Mouse (Mus musculus): ENCODE results near the gene Arfip1.
"Not testable (repeated sequence)": the region's sequence is repeated elsewhere in the genome, so short reads cannot be mapped to it uniquely, and the experiment has no call there.

Arfip1 gene

GRCm38 (mm10) chr3:84570501-84570900 lies 11.9 kb downstream of the Arfip1 start:
- no peak for DNase-seq (ENCODE audit: inconsistent ontology term)

DNA sequence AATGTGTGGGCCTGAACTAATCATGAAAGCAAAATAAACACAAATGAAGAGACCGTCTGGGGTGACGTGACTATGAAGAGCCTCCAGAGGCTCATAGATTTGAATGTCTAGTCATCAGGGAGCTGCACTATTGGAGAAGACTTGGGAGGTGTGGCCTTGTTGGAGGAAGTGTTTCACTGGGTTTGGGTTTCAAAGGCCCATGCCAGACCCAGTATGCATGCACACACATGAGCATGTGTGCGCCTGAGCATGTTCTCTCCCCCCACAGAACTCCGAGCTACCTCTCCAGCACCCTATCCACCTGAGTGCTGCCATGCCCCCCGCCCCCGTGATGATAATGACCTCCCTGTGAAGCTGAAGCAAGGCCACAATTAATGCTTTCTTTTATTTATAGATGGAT lies 12.8 kb downstream of the Arfip1 start:
- DNase-seq (ENCODE audit: inconsistent ontology term), result no peak

DNA sequence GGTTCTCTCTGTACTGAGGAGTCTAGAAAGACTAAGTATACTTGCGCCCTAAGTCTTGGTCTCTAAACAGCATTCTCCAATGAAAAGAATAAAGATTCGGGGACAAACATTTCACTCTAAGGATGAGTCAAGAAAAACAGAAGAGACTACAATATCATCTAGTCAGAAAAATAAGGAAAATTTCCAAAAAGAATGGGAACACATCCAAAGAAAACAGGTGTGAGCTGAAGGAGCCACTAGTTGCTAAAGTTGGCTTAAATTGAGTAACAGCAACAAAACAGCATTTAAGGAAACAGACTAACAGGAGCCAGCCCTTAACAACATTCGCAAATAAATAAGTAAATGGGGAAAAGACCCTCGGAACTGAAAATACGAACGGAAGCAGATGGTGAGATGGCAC lies 13.9 kb downstream of the Arfip1 start:
- no peak for DNase-seq (ENCODE audit: inconsistent ontology term)

DNA sequence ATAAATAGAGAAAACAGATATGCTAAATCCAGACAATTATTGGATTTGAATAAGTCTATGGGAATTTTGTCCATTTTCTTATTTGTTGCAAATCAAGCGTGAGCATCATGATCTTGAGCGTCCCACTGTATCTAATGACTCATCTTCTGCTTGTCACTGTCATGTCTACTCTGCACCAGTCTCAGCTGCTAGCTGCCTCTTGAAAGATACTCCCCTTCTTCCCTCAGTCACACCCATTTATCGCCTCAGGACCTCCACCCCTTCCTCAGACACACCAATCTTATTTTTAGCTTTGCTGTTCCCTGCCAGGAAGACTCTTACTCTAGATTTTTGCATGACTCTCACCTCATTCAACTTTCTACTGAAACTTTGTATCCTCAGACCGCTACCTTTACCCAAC lies 19.0 kb downstream of the Arfip1 start:
- DNase-seq (ENCODE audit: inconsistent ontology term), result no peak

GRCm38 (mm10) chr3:84562911-84563310 lies 19.5 kb downstream of the Arfip1 start:
- not testable (repeated sequence) for DNase-seq (ENCODE audit: inconsistent ontology term)

- DNase-seq (ENCODE audit: inconsistent ontology term), result no peak
These were observed 24.1 kb downstream of the Arfip1 start for GRCm38 (mm10) chr3:84558301-84558700.

DNA sequence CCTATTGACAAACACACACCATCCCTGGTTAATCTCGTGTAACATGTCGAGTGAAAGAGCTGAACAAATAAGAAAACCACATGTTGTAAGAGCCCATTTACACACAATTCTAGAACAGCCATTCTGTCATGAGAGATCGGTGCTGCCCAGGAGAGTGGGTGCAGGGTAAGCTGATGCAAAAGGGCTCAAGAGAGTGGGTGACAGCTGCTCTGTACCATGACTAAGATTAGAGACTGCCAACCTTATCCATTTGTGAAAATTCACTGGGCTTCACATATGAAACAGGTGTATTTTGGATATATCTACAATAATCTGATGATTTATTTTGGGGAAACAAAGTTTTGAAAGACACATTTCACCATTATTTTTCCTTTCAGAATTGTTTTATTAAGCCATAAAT lies 26.6 kb downstream of the Arfip1 start:
- no peak for DNase-seq (ENCODE audit: inconsistent ontology term)

DNA sequence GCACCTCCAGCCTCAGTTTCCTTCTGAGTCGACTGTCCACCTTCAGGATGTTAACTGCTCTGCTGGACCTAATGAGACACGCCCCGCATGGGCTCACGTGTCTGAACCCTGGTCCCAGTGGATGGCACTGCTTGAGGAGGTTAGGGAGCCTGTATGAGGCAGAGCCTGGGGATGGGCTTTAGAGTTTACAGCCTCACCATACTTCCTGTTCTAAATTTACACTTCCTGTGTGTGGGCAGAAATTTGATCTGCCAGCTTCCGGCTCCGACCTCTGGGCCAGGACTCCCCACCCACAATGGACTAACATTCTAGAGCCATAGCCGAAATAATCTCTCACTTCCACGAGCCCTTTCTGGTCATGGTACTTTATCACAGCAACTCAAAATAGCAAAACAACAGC lies 35.2 kb downstream of the Arfip1 start:
- no peak for DNase-seq (ENCODE audit: inconsistent ontology term)

DNA sequence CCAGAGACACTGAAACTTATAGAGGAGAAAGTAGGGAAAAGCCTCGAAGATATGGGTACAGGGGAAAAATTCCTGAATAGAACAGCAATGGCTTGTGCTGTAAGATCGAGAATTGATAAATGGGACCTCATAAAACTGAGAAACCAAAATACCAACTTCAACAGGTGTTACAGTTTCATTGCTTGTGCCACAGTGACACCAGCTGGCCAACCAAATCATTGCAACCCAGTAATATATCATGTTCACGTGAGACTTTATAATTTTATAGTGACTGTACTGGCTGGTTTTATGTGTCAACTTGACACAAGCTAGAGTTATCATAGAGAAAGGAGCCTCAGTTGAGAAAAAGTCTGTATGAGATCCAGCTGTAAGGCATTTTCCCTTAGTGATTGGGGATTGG lies 40.0 kb downstream of the Arfip1 start:
- not testable (repeated sequence) for DNase-seq (ENCODE audit: inconsistent ontology term)

- DNase-seq (ENCODE audit: inconsistent ontology term), result no peak
These were observed 40.5 kb downstream of the Arfip1 start for GRCm38 (mm10) chr3:84541881-84542280.

- DNase-seq (ENCODE audit: inconsistent ontology term), result no peak
These were observed 41.8 kb downstream of the Arfip1 start for GRCm38 (mm10) chr3:84540640-84541039.

GRCm38 (mm10) chr3:84536987-84537386 lies 45.4 kb downstream of the Arfip1 start:
- no peak for DNase-seq (ENCODE audit: inconsistent ontology term)

DNA sequence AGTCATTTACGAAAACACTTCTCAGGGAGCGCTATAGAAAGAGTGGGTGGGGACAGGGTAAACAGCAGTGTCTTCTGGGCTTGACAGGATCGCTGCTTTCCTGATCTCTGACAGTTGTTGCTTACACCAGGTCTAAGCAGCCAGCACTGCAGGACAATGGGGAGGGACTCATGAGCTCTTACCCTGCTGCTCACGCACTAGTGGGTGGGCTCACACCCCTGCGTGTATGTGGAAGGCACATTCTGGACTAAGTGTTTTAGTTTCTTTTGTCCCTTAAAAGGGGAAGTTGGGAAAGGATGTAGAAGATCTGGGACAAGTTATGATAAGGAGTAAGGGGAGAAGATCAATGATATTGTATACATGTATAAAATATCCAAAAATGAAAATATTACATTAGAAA lies 49.2 kb downstream of the Arfip1 start:
- DNase-seq (ENCODE audit: inconsistent ontology term), result no peak

- DNase-seq (ENCODE audit: inconsistent ontology term), result no peak
These were observed 53.4 kb downstream of the Arfip1 start for GRCm38 (mm10) chr3:84529021-84529420.

GRCm38 (mm10) chr3:84524952-84525351 lies 57.5 kb downstream of the Arfip1 start:
- no peak for DNase-seq (ENCODE audit: inconsistent ontology term)

DNA sequence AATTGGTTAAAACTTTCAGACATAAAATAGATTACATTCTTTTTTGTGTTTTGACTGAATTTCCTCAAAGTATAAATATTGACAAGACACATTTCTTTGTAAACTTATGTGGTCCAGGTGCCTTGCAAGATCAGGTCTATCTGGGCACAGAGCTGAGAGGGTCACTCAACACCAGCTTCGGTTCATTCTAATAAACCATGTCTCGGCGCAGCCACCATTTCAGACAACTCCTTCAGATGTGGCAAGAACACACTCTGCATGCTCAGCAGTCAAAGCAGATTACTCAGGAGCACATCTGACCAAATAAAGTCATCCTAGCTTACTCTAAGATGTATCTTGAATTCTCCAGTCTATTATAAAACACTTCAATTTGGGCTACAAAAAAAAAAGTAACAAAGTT lies 66.3 kb downstream of the Arfip1 start:
- no peak for DNase-seq (ENCODE audit: inconsistent ontology term)

GRCm38 (mm10) chr3:84512774-84513515 lies 69.5 kb downstream of the Arfip1 start:
- no peak for DNase-seq (ENCODE audit: inconsistent ontology term)

GRCm38 (mm10) chr3:84505193-84505592 lies 77.2 kb downstream of the Arfip1 start:
- DNase-seq (ENCODE audit: inconsistent ontology term), result no peak

DNA sequence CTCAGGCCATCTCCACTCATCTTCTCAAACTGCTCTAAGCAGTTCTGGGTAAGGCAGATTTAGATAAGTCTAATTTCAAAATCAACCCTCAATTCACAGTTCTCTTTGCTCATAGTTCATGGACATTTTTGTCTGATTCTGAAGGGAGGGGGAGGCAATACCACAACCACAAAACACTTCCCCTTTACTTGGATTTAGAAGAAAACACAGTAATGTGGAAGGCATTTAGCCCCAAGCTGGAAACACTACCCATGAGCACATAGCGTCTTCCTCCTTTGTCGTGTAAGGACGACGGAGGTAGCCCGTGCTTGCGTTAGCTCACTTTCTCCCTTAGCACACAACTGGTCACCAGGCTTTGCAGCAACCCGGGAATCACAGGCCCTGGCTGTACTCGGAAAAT lies 78.1 kb downstream of the Arfip1 start:
- DNase-seq (ENCODE audit: inconsistent ontology term), result no peak

DNA sequence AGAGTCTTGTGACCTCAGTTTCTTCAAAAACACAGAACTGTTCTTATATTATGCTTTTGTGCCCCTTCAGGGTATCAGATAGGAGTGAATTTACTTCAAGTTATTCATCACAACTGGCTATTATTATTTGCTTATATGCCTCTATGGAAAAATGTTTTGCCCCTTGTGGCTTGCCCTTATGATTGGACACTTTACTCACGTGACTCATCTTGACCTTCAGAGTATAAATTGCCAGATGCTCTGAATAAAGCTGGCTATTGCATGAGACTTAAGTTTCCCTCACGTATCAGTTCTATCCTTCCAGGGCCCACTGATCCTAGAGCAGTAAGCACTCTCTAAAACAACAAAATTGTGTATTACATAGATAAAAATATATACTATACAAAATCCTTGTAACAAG lies 80.3 kb downstream of the Arfip1 start:
- DNase-seq (ENCODE audit: inconsistent ontology term), result no peak

GRCm38 (mm10) chr3:84500491-84500890 lies 81.9 kb downstream of the Arfip1 start:
- no peak for DNase-seq (ENCODE audit: inconsistent ontology term)

DNA sequence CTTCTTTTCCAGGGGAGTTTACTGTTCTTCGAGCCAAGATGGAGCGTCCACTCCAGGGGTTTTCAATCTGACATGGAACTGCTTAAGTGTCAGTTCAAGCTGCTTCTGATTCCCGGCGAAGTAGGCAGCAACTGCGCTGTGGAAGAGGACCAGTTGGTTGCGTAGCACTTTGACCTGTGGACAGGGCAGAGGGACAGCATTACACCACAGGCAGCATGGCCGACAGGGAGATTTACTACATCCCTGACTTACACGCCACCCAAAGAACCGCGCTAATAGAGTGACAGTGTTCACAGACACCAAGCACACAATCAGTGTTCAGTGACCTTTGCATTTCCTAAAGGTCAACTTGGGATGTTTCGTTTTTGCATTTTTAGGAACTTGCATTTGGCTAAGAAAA lies 84.7 kb downstream of the Arfip1 start:
- no peak for DNase-seq (ENCODE audit: inconsistent ontology term)

GRCm38 (mm10) chr3:84492657-84493056 lies 89.8 kb downstream of the Arfip1 start:
- DNase-seq (ENCODE audit: inconsistent ontology term), result no peak

GRCm38 (mm10) chr3:84492148-84492547 lies 90.3 kb downstream of the Arfip1 start:
- no peak for DNase-seq (ENCODE audit: inconsistent ontology term)

Measured in Muller cell, postnatal 12 days (primary cell).